Mouse (Mus musculus): ENCODE data around the gene Rap1gap2.

- no peak for TF ChIP-seq POLR2A (IDR thresholded peaks at IDR 0.05; ENCODE audit: control insufficient read depth in 1 of 2, insufficient read depth in 1 of 2, low read depth in 1 of 2, low read length in 2 of 2, poor library complexity in 1 of 2)
- no peak for TF ChIP-seq CTCF (IDR thresholded peaks at IDR 0.05 in 2 of 3, conservative IDR thresholded peaks at IDR 0.05 in 1 of 3; ENCODE audit: control insufficient read depth in 1 of 3, insufficient read depth in 1 of 3, low read depth in 2 of 3, low read length in 3 of 3, poor library complexity in 1 of 3, severe bottlenecking in 1 of 3)
- peak; percentile 55; the same call in 1 of the 2 replicates for TF ChIP-seq ZNF384 (IDR thresholded peaks at IDR 0.05; ENCODE audit: low read depth, low read length)
- TF ChIP-seq UBTF (IDR thresholded peaks at IDR 0.05; ENCODE audit: borderline replicate concordance, insufficient read depth, low read depth, low read length): no peak
Measured at GRCm38 (mm10) chr11:74478877-74479276, 131.8 kb downstream of the Rap1gap2 start.
